Mouse (Mus musculus): ENCODE measurements at regions not wholly inside any gene's neighbourhood (a gene's known extent, or its start where the extent isn't known, plus 50 kb on each side); places are given as distances from the start of the nearest gene placed in this dataset.

GRCm38 (mm10) chr8:127859036-127859435 lies 499.4 kb upstream of the Nrp1 start:
- no peak for DNase-seq (ENCODE audit: low read depth, low spot score)
- H3K9me3 ChIP-seq (replicated peaks; ENCODE audit: insufficient read depth, low read length), result no peaks in the 10 kb centered on the region
- H3K27ac ChIP-seq (ENCODE audit: control insufficient read depth, low read depth, low read length), result no peak overlapping the region
- H3K4me1 ChIP-seq (ENCODE audit: control insufficient read depth in 1 of 2, insufficient read depth in 2 of 2, low read length in 2 of 2), result no peaks in the 10 kb centered on the region
- H3K36me3 ChIP-seq (ENCODE audit: control insufficient read depth in 1 of 2, insufficient read depth in 2 of 2, low read length in 2 of 2), result no peaks in the 10 kb centered on the region
- H3K9ac ChIP-seq (ENCODE audit: control insufficient read depth, low read depth, low read length, poor library complexity, severe bottlenecking), result no peak overlapping the region
- H3K4me3 ChIP-seq (ENCODE audit: control insufficient read depth in 1 of 2, insufficient read depth in 1 of 2, low read depth in 2 of 2, low read length in 2 of 2), result no peak overlapping the region
- TF ChIP-seq POLR2AphosphoS5 (IDR thresholded peaks at IDR 0.05; ENCODE audit: borderline replicate concordance, low read depth, low read length) (no peak), JUND (IDR thresholded peaks at IDR 0.05; ENCODE audit: low read depth, low read length) (no peak), POLR2AphosphoS2 (IDR thresholded peaks at IDR 0.05; ENCODE audit: low read length) (no peak)
- H3K79me2 ChIP-seq (ENCODE audit: control insufficient read depth, insufficient read depth, low read length, poor library complexity), result no peaks in the 10 kb centered on the region
- no peaks in the 10 kb centered on the region for H3K27me3 ChIP-seq (ENCODE audit: control insufficient read depth in 1 of 2, insufficient read depth in 2 of 2, low read length in 2 of 2)

GRCm38 (mm10) chr8:127860376-127860775 lies 498.0 kb upstream of the Nrp1 start:
- H3K36me3 ChIP-seq (ENCODE audit: control insufficient read depth in 1 of 2, insufficient read depth in 2 of 2, low read length in 2 of 2), result no peaks in the 10 kb centered on the region
- TF ChIP-seq SMC3 (IDR thresholded peaks at IDR 0.05; ENCODE audit: low read depth, low read length), result no peak
- TF ChIP-seq MYB (IDR thresholded peaks at IDR 0.05; ENCODE audit: low read depth, low read length), result no peak
- TF ChIP-seq UBTF (IDR thresholded peaks at IDR 0.05; ENCODE audit: borderline replicate concordance, insufficient read depth, low read depth, low read length), result no peak
- no peak for TF ChIP-seq ZNF384 (IDR thresholded peaks at IDR 0.05; ENCODE audit: low read depth, low read length)
- TF ChIP-seq ZMIZ1 (IDR thresholded peaks at IDR 0.05; ENCODE audit: low read depth, low read length), result no peak
- no peak for DNase-seq (ENCODE audit: low read depth, low spot score)
- H3K9ac ChIP-seq (ENCODE audit: control insufficient read depth, low read depth, low read length, poor library complexity, severe bottlenecking), result no peak overlapping the region
- H3K9me3 ChIP-seq (replicated peaks; ENCODE audit: insufficient read depth, low read length), result no peaks in the 10 kb centered on the region
- H3K4me1 ChIP-seq (ENCODE audit: control insufficient read depth in 1 of 2, insufficient read depth in 2 of 2, low read length in 2 of 2), result no peaks in the 10 kb centered on the region
- H3K27me3 ChIP-seq (ENCODE audit: control insufficient read depth in 1 of 2, insufficient read depth in 2 of 2, low read length in 2 of 2), result no peaks in the 10 kb centered on the region
- H3K27ac ChIP-seq (ENCODE audit: control insufficient read depth, low read depth, low read length), result no peak overlapping the region
- H3K4me3 ChIP-seq (ENCODE audit: control insufficient read depth in 1 of 2, insufficient read depth in 1 of 2, low read depth in 2 of 2, low read length in 2 of 2), result no peak overlapping the region
- no peaks in the 10 kb centered on the region for H3K79me2 ChIP-seq (ENCODE audit: control insufficient read depth, insufficient read depth, low read length, poor library complexity)

- H3K79me2 ChIP-seq (ENCODE audit: control insufficient read depth, insufficient read depth, low read length, poor library complexity), result no peaks in the 10 kb centered on the region
- no peak for DNase-seq (ENCODE audit: low read depth, low spot score)
- TF ChIP-seq MAZ (IDR thresholded peaks at IDR 0.05; ENCODE audit: low read depth, low read length), result no peak
- TF ChIP-seq ZKSCAN1 (IDR thresholded peaks at IDR 0.05; ENCODE audit: low read depth, low read length), result no peak
- no peak for TF ChIP-seq MXI1 (IDR thresholded peaks at IDR 0.05; ENCODE audit: low read depth, low read length)
- no peak for TF ChIP-seq TBP (IDR thresholded peaks at IDR 0.05; ENCODE audit: low read depth, low read length)
- TF ChIP-seq E2F4 (IDR thresholded peaks at IDR 0.05; ENCODE audit: borderline replicate concordance, low read depth, low read length), result no peak
- no peak for TF ChIP-seq MYC (IDR thresholded peaks at IDR 0.05; ENCODE audit: low read depth, low read length)
- no peak for TF ChIP-seq ZMIZ1 (IDR thresholded peaks at IDR 0.05; ENCODE audit: low read depth, low read length)
- no peak for TF ChIP-seq NRF1 (IDR thresholded peaks at IDR 0.05; ENCODE audit: insufficient read depth, low read depth, low read length, poor library complexity, severe bottlenecking)
- TF ChIP-seq MEF2A (IDR thresholded peaks at IDR 0.05; ENCODE audit: extremely low read depth, insufficient replicate concordance, low read depth, low read length, poor library complexity, severe bottlenecking), result no peak
- no peak for TF ChIP-seq USF1 (IDR thresholded peaks at IDR 0.05; ENCODE audit: low read depth, low read length)
- TF ChIP-seq ELF1 (IDR thresholded peaks at IDR 0.05; ENCODE audit: low read depth, low read length), result no peak
- no peak for TF ChIP-seq MYB (IDR thresholded peaks at IDR 0.05; ENCODE audit: low read depth, low read length)
- TF ChIP-seq BHLHE40 (IDR thresholded peaks at IDR 0.05; ENCODE audit: borderline replicate concordance, low read depth, low read length), result no peak
- TF ChIP-seq USF2 (IDR thresholded peaks at IDR 0.05; ENCODE audit: borderline replicate concordance in 1 of 2, insufficient read depth in 1 of 2, low read depth in 1 of 2, low read length in 2 of 2), result no peak
- TF ChIP-seq CTCF (IDR thresholded peaks at IDR 0.05 in 2 of 3, conservative IDR thresholded peaks at IDR 0.05 in 1 of 3; ENCODE audit: control insufficient read depth in 1 of 3, insufficient read depth in 1 of 3, low read depth in 2 of 3, low read length in 3 of 3, poor library complexity in 1 of 3, severe bottlenecking in 1 of 3), result no peak
- no peak for TF ChIP-seq SMC3 (IDR thresholded peaks at IDR 0.05; ENCODE audit: low read depth, low read length)
- TF ChIP-seq SIN3A (IDR thresholded peaks at IDR 0.05; ENCODE audit: low read length), result no peak
These were observed 497.5 kb upstream of the Nrp1 start for GRCm38 (mm10) chr8:127860891-127861290.

More at GRCm38 (mm10) chr8:127860891-127861290, 497.5 kb upstream of the Nrp1 start:
- Histone ChIP-seq H3K4me1 (ENCODE audit: control insufficient read depth in 1 of 2, insufficient read depth in 2 of 2, low read length in 2 of 2) (no peaks in the 10 kb centered on the region), H3K9ac (ENCODE audit: control insufficient read depth, low read depth, low read length, poor library complexity, severe bottlenecking) (no peak overlapping the region), H3K27ac (ENCODE audit: control insufficient read depth, low read depth, low read length) (no peak overlapping the region), H3K9me3 (replicated peaks; ENCODE audit: insufficient read depth, low read length) (no peaks in the 10 kb centered on the region), H3K36me3 (ENCODE audit: control insufficient read depth in 1 of 2, insufficient read depth in 2 of 2, low read length in 2 of 2) (no peaks in the 10 kb centered on the region), H3K4me3 (ENCODE audit: control insufficient read depth in 1 of 2, insufficient read depth in 1 of 2, low read depth in 2 of 2, low read length in 2 of 2) (no peak overlapping the region), H3K27me3 (ENCODE audit: control insufficient read depth in 1 of 2, insufficient read depth in 2 of 2, low read length in 2 of 2) (no peaks in the 10 kb centered on the region)
